Mouse (Mus musculus) hindbrain, postnatal 0 days (tissue): ENCODE results near the gene Gm10037. TPM values are rescaled to one million over a fixed set of nuclear protein-coding genes. Genes with fewer than 3 reads are reported as not detected.
A peak's percentile ranks its signal among the peaks of the same experiment; 100 is the strongest.
"Not testable (repeated sequence)": the region's sequence is repeated elsewhere in the genome, so short reads cannot be mapped to it uniquely, and the experiment has no call there.

Experiments
- ATAC-seq: fragments of 200-750 bp; cut with Nextera tagmentation; 2 replicates; pipeline ENCODE4 v1.8.0; 2017; ENCODE audit warnings: mild to moderate bottlenecking, moderate TSS enrichment, moderate library complexity
- DNase-seq: peaks from one replicate; pipeline ENCODE4 v3.0.0-alpha.2; 2015; ENCODE audit warnings: low spot score
- H3K27ac ChIP-seq: fragments of 300-500 bp; sonication (generic); 2 replicates; pipeline ENCODE4 v1.5.1; 2014; ENCODE audit warnings: mild to moderate bottlenecking
- H3K27me3 ChIP-seq: fragments of 300-500 bp; sonication (generic); 2 replicates; pipeline ENCODE4 v1.6.1; 2014; ENCODE audit warnings: low read length, mixed read lengths; ENCODE audit not compliant: insufficient read depth
- H3K36me3 ChIP-seq: fragments of 300-500 bp; sonication (generic); 2 replicates; pipeline ENCODE4 v1.6.1; 2014; ENCODE audit warnings: low read length, mixed read lengths; ENCODE audit not compliant: insufficient read depth
- H3K4me1 ChIP-seq: fragments of 300-500 bp; sonication (generic); 2 replicates; pipeline ENCODE4 v1.6.1; 2014; ENCODE audit warnings: antibody characterized with exemption, low read length, mixed read lengths; ENCODE audit not compliant: insufficient read depth
- H3K4me2 ChIP-seq: fragments of 300-500 bp; sonication (generic); 2 replicates; pipeline ENCODE4 v1.6.1; 2014; ENCODE audit warnings: low read depth, mild to moderate bottlenecking, low read length, moderate library complexity, mixed read lengths
- H3K4me3 ChIP-seq: fragments of 300-500 bp; sonication (generic); 2 replicates; pipeline ENCODE4 v1.5.1; 2014; ENCODE audit warnings: low read length
- H3K9ac ChIP-seq: fragments of 300-500 bp; sonication (generic); replicated peaks from 2 replicates; pipeline ENCODE4 v1.6.1; 2014; ENCODE audit warnings: mild to moderate bottlenecking, low read length, moderate library complexity, mixed read lengths
- H3K9me3 ChIP-seq: fragments of 300-500 bp; sonication (generic); 2 replicates; pipeline ENCODE4 v1.6.1; 2016; ENCODE audit warnings: low read length, mixed read lengths
- CTCF ChIP-seq: IDR thresholded peaks from 2 replicates; pipeline ENCODE4 v1.5.1; 2016; ENCODE audit warnings: antibody characterized with exemption, control low read depth, low read depth
- WGBS: fragments of 180-500 bp; shearing (Covaris S2); extraction: QIAGEN DNeasy Blood & Tissue Kit; methylation state at CpG from one replicate; pipeline ENCODE4 v1.1.7; 2014; 5-methylcytosine and 5-hydroxymethylcytosine counted together
- polyA plus RNA-seq: library from polyadenylated mRNA; unstranded; fragments of >200 nt; fragmentation: Nextera tagmentation; extraction: Ambion mirVana; gene quantifications from 2 replicates; pipeline ENCODE4 v1.2.1, GENCODE M21; 2015
- total RNA-seq: library from RNA; depleted of rRNA; stranded (reverse); fragments of >200 nt; gene quantifications from 2 replicates; pipeline ENCODE4 v1.2.3, GENCODE M21; 2014; rRNA removed

Gene Gm10037
- total RNA-seq (2.9 and 4.0 TPM in 2 replicates), polyA plus RNA-seq (4.7 and 4.8 TPM in 2 replicates)

- WGBS: 3% methylated on average over 14 of the region's 14 CpGs
- H3K27ac ChIP-seq: no peak within 1 kb of the TSS
Observed at GRCm38 (mm10) chr13:67830911-67831336, at the start of gene Gm10037. TSS of gene Gm10037 (plus strand) at chr13:67831106.

GRCm38 (mm10) chr13:67791921-67792455 is 38.9 kb upstream of the Gm10037 start:
- Histone ChIP-seq H3K4me2 (no peak overlapping the region), H3K36me3 (peaks cover 2% of the 10 kb centered on the region; the same call in 1 of the 2 replicates), H3K27ac (no peak overlapping the region), H3K4me3 (no peak overlapping the region), H3K9ac (no peak overlapping the region), H3K27me3 (no peaks in the 10 kb centered on the region), H3K9me3 (0 out of 2 replicates have a peak, but pooled peaks cover 3% of the 10 kb centered on the region), H3K4me1 (no peaks in the 10 kb centered on the region)
- 88% methylated on average over 10 of the region's 10 CpGs for WGBS
- TF ChIP-seq CTCF: no peak
- DNase-seq: no peak
- ATAC-seq: no peak

More at GRCm38 (mm10) chr13:67830911-67831336, at the start of gene Gm10037:
- DNase-seq (peak; percentile 91), ATAC-seq (peak; percentile 85)
- H3K9me3 ChIP-seq: peaks cover 6% of the 10 kb centered on the region; the same call in 1 of the 2 replicates
- TF ChIP-seq CTCF: no peak
- H3K9ac ChIP-seq: peak within 1 kb of the TSS; percentile 59
- H3K27me3 ChIP-seq: no peaks in the 10 kb centered on the region
- peak within 1 kb of the TSS; percentile 61 for H3K4me3 ChIP-seq
- H3K4me2 ChIP-seq: peak within 1 kb of the TSS; percentile 70
- no peaks in the 10 kb centered on the region for H3K36me3 ChIP-seq
- no peaks in the 10 kb centered on the region for H3K4me1 ChIP-seq

GRCm38 (mm10) chr13:67798618-67799017 is 32.3 kb upstream of the Gm10037 start:
- ATAC-seq (no peak), DNase-seq (no peak)
- Histone ChIP-seq H3K9ac (no peak overlapping the region), H3K4me3 (no peak overlapping the region), H3K4me1 (no peaks in the 10 kb centered on the region), H3K27me3 (no peaks in the 10 kb centered on the region), H3K27ac (no peak overlapping the region), H3K4me2 (no peak overlapping the region), H3K9me3 (no peaks in the 10 kb centered on the region), H3K36me3 (no peaks in the 10 kb centered on the region)
- 59% methylated on average over 3 of the region's 3 CpGs for WGBS
- TF ChIP-seq CTCF: no peak

GRCm38 (mm10) chr13:67799151-67799550 is 31.8 kb upstream of the Gm10037 start:
- 86% methylated on average over 3 of the region's 3 CpGs for WGBS
- H3K4me3 ChIP-seq, H3K27me3 ChIP-seq, ATAC-seq, H3K27ac ChIP-seq, H3K4me2 ChIP-seq, H3K36me3 ChIP-seq, H3K4me1 ChIP-seq, H3K9ac ChIP-seq, DNase-seq, H3K9me3 ChIP-seq: not testable (repeated sequence)

- Histone ChIP-seq H3K27ac (no peak overlapping the region), H3K9me3 (no peaks in the 10 kb centered on the region), H3K4me1 (no peaks in the 10 kb centered on the region), H3K9ac (no peak overlapping the region), H3K4me2 (no peak overlapping the region), H3K4me3 (no peak overlapping the region), H3K36me3 (no peaks in the 10 kb centered on the region), H3K27me3 (no peaks in the 10 kb centered on the region)
- TF ChIP-seq CTCF: no peak
- ATAC-seq (no peak), DNase-seq (no peak)
- WGBS: 70% methylated on average over 1 of the region's 1 CpGs
Observed at GRCm38 (mm10) chr13:67811651-67812210, 19.2 kb upstream of the Gm10037 start.

- DNase-seq (no peak), ATAC-seq (no peak)
- H3K4me3 ChIP-seq: peak overlapping the region; percentile 86
- no peak overlapping the region for H3K27ac ChIP-seq
- WGBS: 80% methylated on average over 8 of the region's 8 CpGs
- peaks cover 5% of the 10 kb centered on the region; the same call in 1 of the 2 replicates for H3K9me3 ChIP-seq
- no peak for TF ChIP-seq CTCF
- H3K27me3 ChIP-seq: no peaks in the 10 kb centered on the region
- H3K4me1 ChIP-seq: no peaks in the 10 kb centered on the region
- no peak overlapping the region; the same call in 1 of the 2 replicates for H3K9ac ChIP-seq
- H3K4me2 ChIP-seq: peak overlapping the region; percentile 85
- no peaks in the 10 kb centered on the region for H3K36me3 ChIP-seq
Observed at GRCm38 (mm10) chr13:67812961-67813709, 17.8 kb upstream of the Gm10037 start.
